Mouse (Mus musculus) left cerebral cortex, postnatal 4 days (tissue): ENCODE data around the gene Ssu72. TPM values are rescaled to one million over a fixed set of nuclear protein-coding genes. Genes with fewer than 3 reads are reported as not detected.
"Not testable (repeated sequence)": the region's sequence is repeated elsewhere in the genome, so short reads cannot be mapped to it uniquely, and the experiment has no call there.

Experiments used
- DNase-seq: peaks from one replicate; pipeline ENCODE4 v3.0.0-alpha.2; 2022
- intact Hi-C: fragments of 180-260 bp; cut with DNase I; formaldehyde crosslinking; loops from one replicate; pipeline ENCODE4 v1.15.1; 2025
- total RNA-seq, 2 experiments: library from RNA; stranded (reverse); gene quantifications; 2 replicates each; pipeline ENCODE4 v1.2.3; 2021

Gene Ssu72
- 10 to 100 TPM; 82.1 to 83.7 TPM for total RNA-seq

GRCm38 (mm10) chr4:155704721-155705591 lies at the start of gene Ssu72:
Gene Ssu72 (plus strand): TSS chr4:155704800.
- peak; percentile 94 for DNase-seq
- intact Hi-C loops = no loop called here

- DNase-seq = no peak
- intact Hi-C loops = no loop called here
Observed at GRCm38 (mm10) chr4:155656214-155656751, 48.3 kb upstream of the Ssu72 start.

- DNase-seq = no peak
- intact Hi-C loops = no loop called here
Observed at GRCm38 (mm10) chr4:155658961-155659360, 45.6 kb upstream of the Ssu72 start.

- no peak for DNase-seq
- intact Hi-C loops = no loop called here
Observed at GRCm38 (mm10) chr4:155660641-155661040, 44.0 kb upstream of the Ssu72 start.

- no peak for DNase-seq
- intact Hi-C loops = no loop called here
Observed at GRCm38 (mm10) chr4:155666903-155667302, 37.7 kb upstream of the Ssu72 start.

GRCm38 (mm10) chr4:155668689-155669597 lies 35.7 kb upstream of the Ssu72 start, which contains the start of gene Mib2:
Gene Mib2 (minus strand): TSS chr4:155669198.
- peak; percentile 98 for DNase-seq

GRCm38 (mm10) chr4:155669598-155670075 lies 35.0 kb upstream of the Ssu72 start:
- no peak for DNase-seq
- intact Hi-C loops = no loop called here

More at GRCm38 (mm10) chr4:155668689-155669597, 35.7 kb upstream of the Ssu72 start, which contains the start of gene Mib2:
- intact Hi-C loops = no loop called here

GRCm38 (mm10) chr4:155670236-155670635 lies 34.4 kb upstream of the Ssu72 start:
- intact Hi-C loops, DNase-seq: not testable (repeated sequence)

- no peak for DNase-seq
- intact Hi-C loops = no loop called here
Observed at GRCm38 (mm10) chr4:155672082-155672481, 32.5 kb upstream of the Ssu72 start.

- no peak for DNase-seq
- intact Hi-C loops = no loop called here
Observed at GRCm38 (mm10) chr4:155675991-155676390, 28.6 kb upstream of the Ssu72 start.

- DNase-seq, intact Hi-C loops: not testable (repeated sequence)
Observed at GRCm38 (mm10) chr4:155683670-155684277, 20.8 kb upstream of the Ssu72 start.

- DNase-seq, intact Hi-C loops: not testable (repeated sequence)
Observed at GRCm38 (mm10) chr4:155687764-155688163, 16.8 kb upstream of the Ssu72 start.

GRCm38 (mm10) chr4:155690571-155691375 lies 13.8 kb upstream of the Ssu72 start:
- intact Hi-C loops = no loop called here
- peak; percentile 88 for DNase-seq

GRCm38 (mm10) chr4:155692421-155692820 lies 12.2 kb upstream of the Ssu72 start:
- no peak for DNase-seq
- intact Hi-C loops = no loop called here

GRCm38 (mm10) chr4:155694111-155694481 lies 10.5 kb upstream of the Ssu72 start, which contains the start of gene Fndc10:
Gene Fndc10 (plus strand): TSS chr4:155694342.
- peak; percentile 77 for DNase-seq
- intact Hi-C loops = no loop called here

GRCm38 (mm10) chr4:155694482-155695401 lies 9.9 kb upstream of the Ssu72 start:
- DNase-seq = peak; percentile 53
- intact Hi-C loops = no loop called here

GRCm38 (mm10) chr4:155695531-155696062 lies 9.0 kb upstream of the Ssu72 start:
- intact Hi-C loops = no loop called here
- no peak for DNase-seq
